Mouse (Mus musculus): Measurements from ENCODE around the gene Eif2d. TPM values are rescaled to one million over a fixed set of nuclear protein-coding genes. Genes with fewer than 3 reads are reported as not detected.

Gene Eif2d
- polyA plus RNA-seq, 1 experiment, result 33.3 TPM

DNA sequence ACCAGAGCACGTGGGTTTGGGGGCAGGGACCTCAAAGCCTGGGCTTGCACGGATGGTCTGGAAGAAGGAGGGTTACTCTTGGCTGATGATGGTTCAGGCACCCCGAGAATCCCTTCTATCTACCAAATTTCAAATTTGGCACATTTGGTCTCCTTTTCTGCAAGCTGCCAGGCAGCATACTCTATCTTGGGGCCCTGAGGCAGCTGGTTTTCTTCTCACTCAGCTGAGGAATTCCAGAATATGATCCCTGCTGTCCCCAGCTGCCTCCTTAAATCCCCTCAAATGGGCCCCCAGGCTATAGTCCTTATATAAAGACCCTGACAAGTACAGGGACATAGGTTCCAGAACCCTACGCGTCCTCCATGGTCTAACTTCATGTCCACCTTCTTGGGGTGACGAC is 60.4 kb downstream of the Eif2d start:
- Histone ChIP-seq H3K36me3 (ENCODE audit: control insufficient read depth, insufficient read depth) (no peaks in the 10 kb centered on the region), H3K27me3 (ENCODE audit: control insufficient read depth, insufficient read depth, insufficient read length) (no peaks in the 10 kb centered on the region), H3K4me3 (ENCODE audit: insufficient read depth, poor library complexity, severe bottlenecking) (no peak overlapping the region), H3K79me2 (ENCODE audit: control insufficient read depth, insufficient read depth) (no peaks in the 10 kb centered on the region), H3ac (ENCODE audit: control insufficient read depth, insufficient read length, low read depth) (no peak overlapping the region), H3K79me3 (ENCODE audit: low read depth) (no peaks in the 10 kb centered on the region)
- no peak for TF ChIP-seq FOSL1 (IDR thresholded peaks at IDR 0.05; ENCODE audit: insufficient read depth, low read length, poor library complexity, severe bottlenecking)
- TF ChIP-seq MYOD1 (IDR thresholded peaks at IDR 0.05; ENCODE audit: control insufficient read depth, insufficient read length, low read depth), result no peak
- no peak for TF ChIP-seq MYOG (IDR thresholded peaks at IDR 0.05; ENCODE audit: control insufficient read depth, extremely low read depth, insufficient read length)
- TF ChIP-seq MAX (IDR thresholded peaks at IDR 0.05), result no peak
- TF ChIP-seq CTCF (IDR thresholded peaks at IDR 0.05; ENCODE audit: control insufficient read depth, insufficient read depth, insufficient read length), result no peak
- no peak for TF ChIP-seq CEBPB (IDR thresholded peaks at IDR 0.05; ENCODE audit: low read depth)
- TF ChIP-seq USF1 (IDR thresholded peaks at IDR 0.05; ENCODE audit: low read depth), result no peak

DNA sequence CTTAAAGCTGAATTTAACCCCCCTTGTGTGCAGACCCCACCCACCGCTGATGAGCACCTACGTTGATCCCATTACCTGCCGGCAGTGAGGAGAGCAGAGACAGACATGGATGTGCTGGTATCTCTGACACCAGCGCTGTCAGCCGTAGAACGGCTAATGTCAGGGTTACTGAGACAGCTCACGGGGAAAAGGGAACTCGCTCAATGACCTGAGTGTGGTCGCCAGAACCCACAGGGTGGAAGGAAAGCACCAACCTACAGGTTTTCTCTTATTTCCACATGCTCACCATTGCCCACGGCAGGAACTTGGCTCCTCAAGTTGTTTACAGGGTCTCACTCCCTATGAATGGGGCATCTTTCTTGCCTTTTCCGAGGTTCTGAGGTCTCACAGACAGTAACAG is 66.0 kb downstream of the Eif2d start:
- H3K27me3 ChIP-seq (ENCODE audit: control insufficient read depth, insufficient read depth, insufficient read length), result no peaks in the 10 kb centered on the region
- TF ChIP-seq USF1 (IDR thresholded peaks at IDR 0.05; ENCODE audit: low read depth), result no peak
- no peaks in the 10 kb centered on the region for H3K79me3 ChIP-seq (ENCODE audit: low read depth)
- no peaks in the 10 kb centered on the region for H3K79me2 ChIP-seq (ENCODE audit: control insufficient read depth, insufficient read depth)
- H3ac ChIP-seq (ENCODE audit: control insufficient read depth, insufficient read length, low read depth), result no peak overlapping the region
- no peaks in the 10 kb centered on the region for H3K36me3 ChIP-seq (ENCODE audit: control insufficient read depth, insufficient read depth)
- no peak overlapping the region for H3K4me3 ChIP-seq (ENCODE audit: insufficient read depth, poor library complexity, severe bottlenecking)

DNA sequence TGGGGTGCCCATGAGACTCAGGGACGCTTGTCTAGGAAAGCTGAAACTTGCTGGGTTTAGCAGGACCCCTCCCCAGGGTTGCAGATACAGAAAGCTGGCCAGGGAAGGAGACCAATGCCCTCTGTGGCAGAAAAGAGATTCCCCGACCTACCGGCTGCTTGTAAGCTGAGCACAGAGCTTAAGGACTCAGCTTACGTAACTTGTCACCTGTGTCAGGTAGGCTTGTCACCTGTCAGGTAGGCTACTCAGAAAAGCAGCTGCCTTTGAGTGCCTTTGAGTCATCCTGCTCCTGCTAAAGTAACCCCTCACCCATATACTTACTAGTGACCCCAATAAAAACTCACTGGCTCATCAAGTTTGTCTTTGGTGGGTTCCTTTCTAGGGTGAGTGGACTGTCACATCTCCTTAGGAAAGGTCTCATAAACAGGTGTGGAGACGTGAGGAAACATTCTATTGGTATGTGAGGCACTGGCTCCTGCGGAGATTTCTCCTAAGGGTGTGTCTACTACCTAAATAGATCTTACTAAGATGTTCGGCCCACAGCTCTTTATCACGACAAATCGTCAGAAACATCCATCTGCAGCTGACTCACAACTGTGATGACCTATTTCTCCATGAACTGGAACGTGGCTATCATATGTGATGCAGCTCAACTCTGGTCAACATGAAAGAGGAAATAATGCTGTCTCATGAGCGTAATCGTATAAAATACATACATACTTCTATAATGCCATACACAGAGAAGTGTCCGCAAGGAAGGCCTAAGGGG is 69.0 kb downstream of the Eif2d start:
- H3K27me3 ChIP-seq (ENCODE audit: control insufficient read depth, insufficient read depth, insufficient read length), result no peaks in the 10 kb centered on the region
- no peak for TF ChIP-seq MAX (IDR thresholded peaks at IDR 0.05)
- TF ChIP-seq FOSL1 (IDR thresholded peaks at IDR 0.05; ENCODE audit: insufficient read depth, low read length, poor library complexity, severe bottlenecking), result no peak
- no peak for TF ChIP-seq MYOD1 (IDR thresholded peaks at IDR 0.05; ENCODE audit: control insufficient read depth, insufficient read length, low read depth)
- no peak for TF ChIP-seq MYOG (IDR thresholded peaks at IDR 0.05; ENCODE audit: control insufficient read depth, extremely low read depth, insufficient read length)
- no peak for TF ChIP-seq CEBPB (IDR thresholded peaks at IDR 0.05; ENCODE audit: low read depth)
- no peak for TF ChIP-seq USF1 (IDR thresholded peaks at IDR 0.05; ENCODE audit: low read depth)
- TF ChIP-seq CTCF (IDR thresholded peaks at IDR 0.05; ENCODE audit: control insufficient read depth, insufficient read depth, insufficient read length), result no peak
- H3ac ChIP-seq (ENCODE audit: control insufficient read depth, insufficient read length, low read depth), result no peak overlapping the region
- H3K36me3 ChIP-seq (ENCODE audit: control insufficient read depth, insufficient read depth), result no peaks in the 10 kb centered on the region
- no peaks in the 10 kb centered on the region for H3K79me2 ChIP-seq (ENCODE audit: control insufficient read depth, insufficient read depth)
- H3K79me3 ChIP-seq (ENCODE audit: low read depth), result no peaks in the 10 kb centered on the region
- no peak overlapping the region for H3K4me3 ChIP-seq (ENCODE audit: insufficient read depth, poor library complexity, severe bottlenecking)

DNA sequence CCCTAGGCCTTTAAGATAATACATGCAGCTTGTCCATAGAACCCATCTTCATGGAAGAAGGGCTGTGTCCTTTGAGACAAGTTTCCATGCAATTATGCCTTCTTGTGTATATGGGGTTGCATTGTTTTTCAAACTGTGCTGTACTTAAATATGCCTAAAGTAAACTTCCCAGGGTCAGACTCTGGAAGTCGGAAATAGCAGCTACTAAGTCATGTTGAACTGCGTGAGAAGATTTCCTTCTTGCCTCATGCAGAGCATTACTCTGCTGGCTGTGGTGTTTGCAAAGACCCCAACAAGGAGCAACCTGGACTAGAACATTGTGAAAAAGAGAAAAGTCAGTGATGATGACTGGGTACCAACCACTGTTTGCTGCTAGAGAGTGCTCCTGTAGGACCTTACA is 70.4 kb downstream of the Eif2d start:
- no peaks in the 10 kb centered on the region for H3K27me3 ChIP-seq (ENCODE audit: control insufficient read depth, insufficient read depth, insufficient read length)
- no peak overlapping the region for H3ac ChIP-seq (ENCODE audit: control insufficient read depth, insufficient read length, low read depth)
- no peak overlapping the region for H3K4me3 ChIP-seq (ENCODE audit: insufficient read depth, poor library complexity, severe bottlenecking)
- TF ChIP-seq CTCF (IDR thresholded peaks at IDR 0.05; ENCODE audit: control insufficient read depth, insufficient read depth, insufficient read length) (no peak), MAX (IDR thresholded peaks at IDR 0.05) (no peak), CEBPB (IDR thresholded peaks at IDR 0.05; ENCODE audit: low read depth) (no peak), MYOG (IDR thresholded peaks at IDR 0.05; ENCODE audit: control insufficient read depth, extremely low read depth, insufficient read length) (no peak)
- H3K79me2 ChIP-seq (ENCODE audit: control insufficient read depth, insufficient read depth), result no peaks in the 10 kb centered on the region
- no peaks in the 10 kb centered on the region for H3K79me3 ChIP-seq (ENCODE audit: low read depth)
- no peaks in the 10 kb centered on the region for H3K36me3 ChIP-seq (ENCODE audit: control insufficient read depth, insufficient read depth)

DNA sequence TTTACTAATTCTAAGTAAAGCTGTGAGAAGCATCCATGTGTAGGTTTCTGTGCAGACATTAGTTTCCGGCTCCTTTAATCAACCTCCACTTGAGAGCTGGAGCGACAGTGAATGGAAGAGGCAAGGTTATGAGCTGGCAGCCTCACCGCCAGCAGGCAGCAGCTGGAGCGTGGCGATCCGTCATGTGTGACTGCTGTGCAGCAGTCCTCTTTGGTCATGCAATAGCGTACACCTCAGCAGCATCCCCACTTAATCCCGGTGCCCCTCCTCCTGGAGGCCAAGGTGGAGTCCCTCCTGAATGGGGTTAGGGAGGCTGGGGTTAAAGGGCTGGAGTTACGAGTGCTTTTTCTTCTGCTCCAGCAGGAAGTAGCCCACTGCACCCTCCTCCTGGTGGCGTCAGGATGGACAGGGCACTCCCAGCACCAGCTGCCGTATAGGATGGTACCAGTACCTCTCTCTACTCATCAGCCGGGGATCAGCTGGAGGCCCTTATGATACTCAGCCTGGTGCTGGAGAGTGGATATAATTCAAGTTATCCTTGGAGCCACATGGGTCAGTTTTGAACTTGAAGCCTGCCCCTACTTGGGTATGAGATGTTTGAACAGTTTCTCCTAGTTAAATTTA is 72.0 kb downstream of the Eif2d start:
- Histone ChIP-seq H3K27me3 (ENCODE audit: control insufficient read depth, insufficient read depth, insufficient read length) (no peaks in the 10 kb centered on the region), H3K79me3 (ENCODE audit: low read depth) (no peaks in the 10 kb centered on the region), H3K4me3 (ENCODE audit: insufficient read depth, poor library complexity, severe bottlenecking) (no peak overlapping the region)

DNA sequence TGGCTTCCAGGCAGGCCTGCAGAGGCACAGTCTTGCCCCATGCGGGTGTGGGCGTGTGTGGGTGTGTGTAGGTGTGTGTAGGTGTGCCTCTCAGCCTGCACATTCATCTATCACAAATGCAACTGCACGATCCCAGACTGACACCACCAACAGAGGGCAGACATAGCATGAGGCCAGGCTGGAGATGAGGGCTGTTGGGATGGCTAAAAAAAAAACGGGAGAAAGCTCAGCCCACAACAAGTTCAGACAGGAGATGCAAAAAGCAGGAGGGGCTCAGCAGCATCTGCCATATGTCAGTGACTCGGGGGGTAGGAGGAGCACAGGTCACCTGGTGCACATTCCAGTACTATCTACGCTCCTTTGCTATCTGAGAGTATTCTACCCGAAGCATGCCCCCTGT is 75.2 kb downstream of the Eif2d start:
- Histone ChIP-seq H3ac (ENCODE audit: control insufficient read depth, insufficient read length, low read depth) (no peak overlapping the region), H3K79me3 (ENCODE audit: low read depth) (no peaks in the 10 kb centered on the region), H3K27me3 (ENCODE audit: control insufficient read depth, insufficient read depth, insufficient read length) (no peaks in the 10 kb centered on the region), H3K4me3 (ENCODE audit: insufficient read depth, poor library complexity, severe bottlenecking) (no peak overlapping the region), H3K79me2 (ENCODE audit: control insufficient read depth, insufficient read depth) (no peaks in the 10 kb centered on the region), H3K36me3 (ENCODE audit: control insufficient read depth, insufficient read depth) (no peaks in the 10 kb centered on the region)
- TF ChIP-seq MAX (IDR thresholded peaks at IDR 0.05), result no peak
- TF ChIP-seq CTCF (IDR thresholded peaks at IDR 0.05; ENCODE audit: control insufficient read depth, insufficient read depth, insufficient read length), result peak; percentile 50
- no peak for TF ChIP-seq CEBPB (IDR thresholded peaks at IDR 0.05; ENCODE audit: low read depth)

More for the DNA sequence above, 72.0 kb downstream of the Eif2d start:
- Histone ChIP-seq H3K36me3 (ENCODE audit: control insufficient read depth, insufficient read depth) (no peaks in the 10 kb centered on the region), H3K79me2 (ENCODE audit: control insufficient read depth, insufficient read depth) (no peaks in the 10 kb centered on the region), H3ac (ENCODE audit: control insufficient read depth, insufficient read length, low read depth) (no peak overlapping the region)
- TF ChIP-seq MYOG (IDR thresholded peaks at IDR 0.05; ENCODE audit: control insufficient read depth, extremely low read depth, insufficient read length), result no peak
- no peak for TF ChIP-seq MAX (IDR thresholded peaks at IDR 0.05)
- no peak for TF ChIP-seq USF1 (IDR thresholded peaks at IDR 0.05; ENCODE audit: low read depth)
- no peak for TF ChIP-seq FOSL1 (IDR thresholded peaks at IDR 0.05; ENCODE audit: insufficient read depth, low read length, poor library complexity, severe bottlenecking)
- no peak for TF ChIP-seq CEBPB (IDR thresholded peaks at IDR 0.05; ENCODE audit: low read depth)
- no peak for TF ChIP-seq MYOD1 (IDR thresholded peaks at IDR 0.05; ENCODE audit: control insufficient read depth, insufficient read length, low read depth)
- TF ChIP-seq CTCF (IDR thresholded peaks at IDR 0.05; ENCODE audit: control insufficient read depth, insufficient read depth, insufficient read length), result no peak

Measured in C2C12 (cell line).